Mouse (Mus musculus) cerebellum, postnatal 36 days (tissue): ENCODE measurements around the gene Gm7168.
"Not testable (repeated sequence)": the region's sequence is repeated elsewhere in the genome, so short reads cannot be mapped to it uniquely, and the experiment has no call there.

Source experiments
- DNase-seq, 2 experiments: peaks; one replicate each; pipeline ENCODE4 v3.0.0; 2021 to 2022; ENCODE audit warnings: mixed read lengths in 2 of 2

The Gm7168 gene

GRCm38 (mm10) chr17:13948073-13948472 lies at the start of gene Gm7168:
Gene Gm7168 (plus strand): TSS chr17:13948373.
- DNase-seq = not testable (repeated sequence)

- no peak for DNase-seq
Observed at GRCm38 (mm10) chr17:13898838-13899237, 49.3 kb upstream of the Gm7168 start.

DNA sequence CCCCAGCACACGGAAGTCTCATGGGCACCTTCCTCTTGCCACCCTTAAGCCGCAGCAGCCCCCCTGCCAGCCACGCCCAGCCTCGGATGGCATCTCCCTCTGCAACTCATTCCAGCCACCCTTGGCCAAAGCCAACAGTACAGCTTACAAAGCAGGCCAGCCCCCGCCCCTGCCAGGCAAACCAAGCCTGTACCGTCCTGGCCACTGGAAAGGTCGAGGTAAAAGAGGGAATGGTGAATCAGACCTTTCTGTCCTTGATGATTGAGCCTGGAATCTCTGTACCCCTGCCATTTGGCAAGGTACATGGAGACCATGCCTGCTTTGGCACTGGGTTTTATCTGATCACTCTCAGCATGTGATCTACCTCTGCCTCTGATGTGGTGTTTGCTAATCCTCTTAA lies 48.9 kb upstream of the Gm7168 start:
- DNase-seq = no peak

DNA sequence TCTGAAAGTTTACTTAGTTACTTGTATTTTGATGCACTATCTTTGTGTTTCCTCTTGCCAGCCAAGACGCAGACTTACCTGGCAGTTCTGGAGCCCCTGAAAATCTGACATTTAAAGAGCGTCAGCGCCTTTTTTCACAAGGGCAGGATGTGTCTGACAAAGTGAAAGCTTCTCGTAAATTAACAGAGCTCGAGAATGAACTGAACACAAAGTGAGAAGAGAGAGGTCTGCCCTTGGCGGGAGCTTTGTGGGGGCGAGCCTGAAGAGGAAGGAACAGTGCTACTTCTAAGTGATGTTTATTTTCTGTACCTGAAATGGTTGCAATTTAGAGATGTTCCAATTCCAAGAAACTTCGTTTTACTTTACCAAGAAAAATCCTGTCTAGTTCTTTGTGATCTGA lies 44.4 kb upstream of the Gm7168 start:
- DNase-seq = no peak

- no peak for DNase-seq
Observed at GRCm38 (mm10) chr17:13907082-13907481, 41.1 kb upstream of the Gm7168 start.

DNA sequence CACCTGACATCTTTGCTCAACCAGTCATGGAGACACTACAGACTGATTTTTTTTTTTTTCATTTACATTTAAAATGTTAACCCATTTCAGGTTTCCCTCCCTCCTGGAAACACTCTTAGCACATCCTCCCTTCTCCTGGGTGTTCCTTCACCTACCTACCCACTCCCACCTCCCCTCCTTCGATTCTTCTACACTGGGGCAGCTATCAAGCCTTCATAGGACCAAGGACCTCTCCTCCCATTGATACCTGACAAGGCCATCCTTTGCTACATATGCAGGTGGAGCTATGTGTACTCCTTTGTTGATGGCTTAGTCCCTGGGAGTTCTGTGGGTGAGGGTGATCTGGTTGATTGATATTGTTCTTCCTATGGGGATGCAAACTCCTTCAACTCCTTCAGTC lies 40.5 kb upstream of the Gm7168 start:
- no peak for DNase-seq

- DNase-seq = no peak
Observed at GRCm38 (mm10) chr17:13913951-13914350, 34.2 kb upstream of the Gm7168 start.

- no peak for DNase-seq
Observed at GRCm38 (mm10) chr17:13914531-13914930, 33.6 kb upstream of the Gm7168 start.

GRCm38 (mm10) chr17:13920771-13921170 lies 27.4 kb upstream of the Gm7168 start:
- DNase-seq = no peak

- DNase-seq = no peak
Observed at GRCm38 (mm10) chr17:13923418-13923817, 24.8 kb upstream of the Gm7168 start.

GRCm38 (mm10) chr17:13924588-13924987 lies 23.6 kb upstream of the Gm7168 start:
- DNase-seq = no peak

DNA sequence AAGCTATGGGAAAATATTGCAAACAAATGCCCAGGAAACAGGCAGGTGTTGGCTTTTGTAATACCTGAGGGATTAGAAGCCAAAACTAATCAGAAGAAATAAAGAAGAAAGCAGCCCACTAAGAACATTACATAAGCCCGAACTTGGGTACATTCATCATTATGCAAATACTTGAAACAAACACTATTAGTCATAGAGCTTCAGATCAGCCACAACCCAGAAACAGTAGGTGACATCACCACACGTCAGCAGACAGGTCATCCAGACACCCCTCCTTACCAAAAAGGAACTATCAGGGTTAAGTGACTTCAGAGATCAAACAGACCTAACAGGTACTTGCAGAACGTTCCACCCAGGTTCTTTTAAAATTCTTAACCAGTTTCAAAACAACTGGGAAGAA lies 22.2 kb upstream of the Gm7168 start:
- no peak for DNase-seq

GRCm38 (mm10) chr17:13930421-13930820 lies 17.8 kb upstream of the Gm7168 start:
- no peak for DNase-seq

DNA sequence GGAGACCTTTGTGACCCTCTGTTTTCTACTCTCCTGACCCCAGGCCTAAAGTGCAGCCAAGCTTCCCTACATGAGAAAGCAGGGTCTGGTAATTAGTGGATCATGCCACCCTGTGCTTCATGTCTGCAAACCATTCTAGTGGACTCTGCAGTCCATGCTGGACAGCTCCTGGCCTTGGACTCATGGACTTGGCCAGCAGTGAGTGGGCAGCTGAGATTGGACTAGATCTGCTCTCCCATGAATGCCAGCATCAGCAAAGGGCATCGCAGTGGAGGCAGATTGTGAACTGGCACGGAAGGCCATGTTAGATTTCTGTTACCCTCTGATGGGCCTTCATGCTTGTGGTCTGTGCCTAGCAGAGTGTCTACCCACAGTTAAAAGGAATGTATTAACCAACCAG lies 12.8 kb upstream of the Gm7168 start:
- DNase-seq = not testable (repeated sequence)

- DNase-seq = no peak
Observed at GRCm38 (mm10) chr17:13937787-13938186, 10.4 kb upstream of the Gm7168 start.

DNA sequence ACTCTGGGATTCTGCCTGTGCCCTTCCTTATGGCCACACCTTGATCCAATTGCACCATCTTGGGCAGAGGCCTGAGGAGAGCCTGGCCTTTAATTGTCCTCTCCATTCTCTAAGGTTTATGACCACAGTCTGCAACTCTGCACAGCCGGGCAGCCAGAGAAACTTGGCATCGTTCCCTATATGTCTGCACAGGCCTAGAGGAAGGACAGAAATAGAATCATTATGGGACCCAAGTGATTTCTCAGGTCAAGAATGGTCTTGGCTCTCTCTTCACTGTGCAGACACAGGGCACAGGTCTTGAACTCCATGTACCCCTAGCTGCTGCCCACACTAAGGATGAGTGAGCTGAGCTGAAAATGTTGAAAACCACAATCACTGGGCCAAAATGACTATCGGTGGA lies 9.5 kb upstream of the Gm7168 start:
- no peak for DNase-seq

GRCm38 (mm10) chr17:13939231-13939630 lies 8.9 kb upstream of the Gm7168 start:
- not testable (repeated sequence) for DNase-seq

- no peak for DNase-seq
Observed at GRCm38 (mm10) chr17:13940487-13940886, 7.7 kb upstream of the Gm7168 start.

DNA sequence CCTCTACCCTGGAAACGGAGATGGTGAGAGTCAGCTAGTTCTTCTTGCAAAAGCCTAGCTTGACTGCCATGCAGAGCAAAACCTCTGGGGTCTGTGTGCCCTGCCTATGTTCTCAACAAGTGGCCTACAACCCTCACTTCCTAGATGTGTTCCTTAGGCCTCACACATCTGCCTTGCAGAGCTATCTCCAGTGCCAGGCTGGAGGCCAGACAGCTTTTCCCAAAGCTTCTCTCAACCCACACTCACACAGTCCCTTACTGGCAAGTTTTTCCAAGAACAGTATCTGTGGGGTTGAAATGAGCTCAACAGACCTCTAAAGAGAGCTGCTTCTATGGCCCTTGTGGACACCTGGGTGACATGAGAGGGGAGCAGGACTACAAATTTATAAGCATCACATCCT lies 3.4 kb downstream of the Gm7168 start:
- not testable (repeated sequence) for DNase-seq

DNA sequence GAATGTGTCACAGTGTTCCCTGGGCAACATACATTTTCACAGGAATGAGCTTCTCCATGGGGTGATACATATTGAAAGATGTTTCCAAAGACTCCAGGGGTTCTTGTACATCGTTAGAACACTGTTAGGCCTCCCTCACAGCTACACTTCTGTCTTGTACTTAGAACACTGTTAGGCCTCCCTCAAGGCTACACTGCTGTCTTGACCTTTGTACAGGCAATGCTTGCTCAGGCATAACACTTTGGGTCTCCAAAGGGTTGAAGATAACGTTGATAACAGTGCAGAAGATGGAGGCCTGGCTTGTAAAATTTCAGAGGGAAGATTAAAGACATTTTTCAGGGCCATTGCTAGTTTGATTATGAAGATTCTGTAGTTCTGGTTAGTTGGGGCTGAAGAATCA lies 10.0 kb downstream of the Gm7168 start:
- not testable (repeated sequence) for DNase-seq

DNA sequence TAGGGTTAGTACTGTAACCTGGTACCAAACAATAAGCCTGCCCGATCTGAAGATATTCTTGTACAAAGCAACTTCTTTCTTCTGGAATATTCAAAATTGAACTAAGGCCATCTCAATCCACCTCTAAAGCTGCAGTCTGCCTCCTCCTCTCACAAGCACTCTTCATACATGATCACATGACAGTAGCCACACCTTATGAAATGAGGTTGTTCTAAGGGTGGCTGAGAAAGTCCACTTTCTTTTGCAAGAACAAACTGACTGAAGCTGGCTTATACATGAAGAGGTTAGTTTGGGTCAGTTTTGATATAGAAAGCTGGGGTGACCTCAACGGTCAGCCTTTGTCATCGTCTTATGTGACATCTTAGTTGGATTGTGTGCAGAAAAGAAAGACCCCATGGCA lies 14.1 kb downstream of the Gm7168 start:
- not testable (repeated sequence) for DNase-seq

DNA sequence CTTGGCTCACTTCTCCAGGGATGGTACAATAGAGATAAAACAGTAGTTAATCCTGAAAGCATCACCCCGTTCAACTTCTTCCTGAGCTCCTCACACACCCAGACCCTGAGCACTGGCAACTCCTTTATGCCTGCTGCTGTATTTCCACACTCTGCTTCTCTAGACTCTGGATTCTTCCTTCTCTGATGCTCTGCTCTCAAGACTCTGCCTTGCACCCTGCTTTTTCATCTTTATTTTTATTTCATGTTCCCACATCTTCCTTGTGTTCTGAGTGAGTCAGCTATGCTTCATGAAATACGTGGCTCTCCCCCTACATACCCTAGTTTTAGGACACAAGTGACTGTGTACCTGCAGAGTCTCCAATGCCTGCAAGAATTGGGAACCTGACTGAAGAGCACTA lies 16.9 kb downstream of the Gm7168 start:
- not testable (repeated sequence) for DNase-seq

DNA sequence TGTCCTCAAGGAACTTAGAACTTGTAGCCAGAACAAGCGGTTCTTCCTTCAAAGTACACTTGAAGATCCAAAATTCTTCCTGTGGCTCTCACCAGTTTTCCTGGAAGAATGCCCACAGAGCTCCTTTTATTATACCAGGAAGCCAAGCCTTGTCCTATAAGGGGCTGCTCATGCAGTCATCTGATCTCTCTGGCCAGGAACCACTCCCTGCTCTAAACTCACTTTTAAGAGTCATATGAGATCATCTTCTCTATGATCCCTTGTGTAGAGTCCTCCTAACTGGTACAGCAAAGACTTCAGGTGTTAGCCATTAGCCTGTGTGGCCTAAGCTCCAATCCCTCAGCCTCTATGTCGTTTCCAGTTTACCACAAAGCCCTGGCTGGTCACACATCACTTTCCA lies 21.7 kb downstream of the Gm7168 start:
- DNase-seq = not testable (repeated sequence)

DNA sequence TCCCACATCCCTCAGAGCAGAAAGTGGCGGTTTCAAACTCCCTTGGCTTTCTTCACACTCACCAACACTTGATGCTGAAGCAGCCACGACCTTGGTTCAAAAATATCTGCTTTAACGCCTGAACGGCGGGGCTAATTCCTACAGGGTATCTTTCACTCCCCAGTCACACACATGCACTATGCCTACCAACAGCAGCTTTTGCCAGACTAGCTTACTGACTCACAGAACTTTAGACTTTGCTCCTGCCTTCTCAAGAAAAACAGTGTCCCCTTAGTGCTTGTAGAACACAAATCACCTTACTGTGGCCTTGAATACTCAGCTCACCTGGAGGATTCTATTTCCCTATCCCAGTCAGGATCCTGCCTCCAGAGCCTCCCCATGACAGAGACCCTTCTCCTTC lies 22.6 kb downstream of the Gm7168 start:
- not testable (repeated sequence) for DNase-seq

- DNase-seq = no peak
Observed at GRCm38 (mm10) chr17:13987690-13988089, 39.5 kb downstream of the Gm7168 start.

GRCm38 (mm10) chr17:13993425-13993824 lies 45.3 kb downstream of the Gm7168 start:
- DNase-seq = not testable (repeated sequence)
